Mouse (Mus musculus) heart, postnatal 0 days (tissue): ENCODE measurements around the gene Ephb6.

Source experiments
- CTCF ChIP-seq: IDR thresholded peaks from 2 replicates; pipeline ENCODE4 v1.5.1; 2016; ENCODE audit warnings: antibody characterized with exemption, control low read depth, low read depth
- EP300 ChIP-seq: IDR thresholded peaks from 2 replicates; pipeline ENCODE4 v1.6.1; 2016; ENCODE audit warnings: antibody characterized with exemption, low read depth

GRCm38 (mm10) chr6:41643227-41643626 lies 37.9 kb downstream of the Ephb6 start:
- TF ChIP-seq CTCF (no peak), EP300 (no peak)
